Mouse (Mus musculus) C2C12 (cell line): Measurements from ENCODE around the gene Golga1.

Experiments used
- CEBPB ChIP-seq: IDR thresholded peaks from one replicate; pipeline ENCODE4 v1.6.1; 2011; ENCODE audit warnings: low read depth, mild to moderate bottlenecking, control low read depth, moderate library complexity
- CTCF ChIP-seq: IDR thresholded peaks from one replicate; pipeline ENCODE4 v1.5.1; 2011; ENCODE audit not compliant: control insufficient read depth, insufficient read depth, insufficient read length
- FOSL1 ChIP-seq: IDR thresholded peaks from one replicate; pipeline ENCODE4 v1.8.0; 2011; ENCODE audit warnings: mild to moderate bottlenecking, low read length; ENCODE audit not compliant: poor library complexity, insufficient read depth, severe bottlenecking
- MAX ChIP-seq: IDR thresholded peaks from one replicate; pipeline ENCODE4 v1.6.1; 2011; ENCODE audit warnings: mild to moderate bottlenecking, control low read depth
- MYOD1 ChIP-seq: IDR thresholded peaks from one replicate; pipeline ENCODE4 v1.6.1; 2011; ENCODE audit warnings: low read depth; ENCODE audit not compliant: control insufficient read depth, insufficient read length
- USF1 ChIP-seq: IDR thresholded peaks from one replicate; pipeline ENCODE4 v1.6.1; 2011; ENCODE audit warnings: low read depth, mild to moderate bottlenecking, control low read depth, moderate library complexity

- no peak for TF ChIP-seq USF1
- TF ChIP-seq MAX: no peak
- no peak for TF ChIP-seq CTCF
- TF ChIP-seq MYOD1: no peak
- no peak for TF ChIP-seq FOSL1
- TF ChIP-seq CEBPB: no peak
Measured at GRCm38 (mm10) chr2:38986580-38986979, 78.8 kb downstream of the Golga1 start.
